Mouse (Mus musculus): Measurements from ENCODE around the gene Rnf13. TPM values are rescaled to one million over a fixed set of nuclear protein-coding genes. Genes with fewer than 3 reads are reported as not detected.

Gene Rnf13
- 41.4 and 47.2 TPM in 2 replicates for polyA plus RNA-seq (2011; ENCODE audit: insufficient read depth, insufficient read length, low read depth, missing spikeins)

DNA sequence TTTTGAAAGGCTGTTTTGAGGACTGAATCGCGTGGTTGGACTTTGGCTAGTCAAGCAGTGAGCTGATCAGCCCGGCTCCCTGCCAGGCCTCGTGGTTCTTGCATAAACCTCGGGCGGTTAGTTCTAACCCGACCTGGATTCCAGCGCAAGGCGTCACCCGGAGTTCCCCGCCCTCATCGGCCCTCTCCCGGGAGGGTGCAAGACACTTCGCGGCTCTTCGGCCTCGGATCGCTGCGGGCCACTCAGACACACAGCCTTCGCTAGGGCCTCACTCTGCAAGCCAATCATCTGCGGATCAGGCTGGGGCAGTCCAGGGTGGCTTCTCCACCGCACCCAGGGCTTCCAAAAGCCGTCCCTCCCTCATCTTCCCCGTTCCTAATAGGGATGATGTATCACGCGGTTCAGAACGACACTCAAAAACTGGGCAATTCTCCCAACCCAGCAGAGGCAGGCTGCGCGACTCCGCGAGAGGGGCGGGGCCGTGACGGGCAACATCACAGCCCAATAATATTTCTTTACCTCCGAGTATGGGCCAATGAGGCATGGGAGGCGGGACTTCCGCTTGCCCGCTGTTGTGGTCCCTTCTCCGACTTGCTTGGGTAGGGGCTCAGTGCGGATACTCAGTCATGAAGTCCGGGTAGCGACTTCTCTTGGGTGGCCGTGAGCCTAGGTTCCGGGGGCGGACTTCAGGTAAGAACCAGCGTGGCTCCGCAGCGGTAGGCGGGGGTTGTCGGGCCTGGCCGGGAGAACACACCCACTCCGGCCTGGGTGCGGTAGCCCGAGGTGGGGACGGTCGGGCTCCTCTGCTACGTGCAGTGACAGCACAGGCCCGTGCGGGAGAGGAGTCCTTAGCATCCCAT, at the start of gene Rnf13:
TSS of gene Rnf13 (plus strand) at position 552 of the 860 bp plus-strand sequence.
- Histone ChIP-seq H3K9ac (ENCODE audit: low read depth, poor library complexity, severe bottlenecking) (peak within 1 kb of the TSS; percentile 77), H3K4me1 (ENCODE audit: control insufficient read depth, insufficient read depth, low read length) (peaks cover 3% of the 10 kb centered on the region), H3K4me3 (ENCODE audit: low read depth, low read length) (peak within 1 kb of the TSS; percentile 91), H3K27ac (ENCODE audit: insufficient read depth, low read length) (peak within 1 kb of the TSS; percentile 98), H3K36me3 (ENCODE audit: control insufficient read depth, insufficient read depth, low read length, poor library complexity, severe bottlenecking) (no peaks in the 10 kb centered on the region), H3K27me3 (ENCODE audit: control insufficient read depth, insufficient read depth, low read length, poor library complexity, severe bottlenecking) (no peaks in the 10 kb centered on the region), H3K9me3 (replicated peaks; ENCODE audit: control insufficient read depth, insufficient read depth, low read length, poor library complexity, severe bottlenecking) (no peaks in the 10 kb centered on the region)
- no peak for TF ChIP-seq CTCF (IDR thresholded peaks at IDR 0.05; ENCODE audit: low read depth, low read length)
- TF ChIP-seq EP300 (IDR thresholded peaks at IDR 0.05; ENCODE audit: insufficient read depth, low read depth, low read length) = 0 out of 2 replicates have a peak, but pooled peaks have one; percentile 39
- TF ChIP-seq POLR2A (IDR thresholded peaks at IDR 0.05; ENCODE audit: insufficient read depth, low read length) = peak; percentile 36

DNA sequence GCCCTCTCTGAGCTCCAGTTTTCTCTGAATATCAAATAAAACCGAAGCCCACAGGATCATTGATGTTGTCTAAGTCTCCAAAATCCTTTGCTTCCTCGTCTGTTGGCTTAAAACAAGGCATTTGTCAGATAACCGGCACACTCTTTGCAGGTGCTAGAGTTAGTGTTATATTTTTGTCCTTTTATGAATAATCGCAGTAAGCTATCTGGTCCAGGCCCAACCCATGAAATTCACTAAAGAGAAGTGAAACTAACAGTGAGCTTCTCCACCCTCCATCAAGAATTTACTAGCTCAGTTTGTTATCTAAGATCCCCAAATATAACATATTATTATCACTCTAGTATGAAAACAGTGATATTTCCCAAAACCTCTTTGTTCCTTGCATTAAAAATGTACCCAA, 44.1 kb upstream of the Rnf13 start:
- Histone ChIP-seq H3K4me3 (ENCODE audit: low read depth, low read length) (no peak overlapping the region), H3K27ac (ENCODE audit: insufficient read depth, low read length) (no peak overlapping the region), H3K9me3 (replicated peaks; ENCODE audit: control insufficient read depth, insufficient read depth, low read length, poor library complexity, severe bottlenecking) (peaks cover 3% of the 10 kb centered on the region), H3K27me3 (ENCODE audit: control insufficient read depth, insufficient read depth, low read length, poor library complexity, severe bottlenecking) (no peaks in the 10 kb centered on the region), H3K4me1 (ENCODE audit: control insufficient read depth, insufficient read depth, low read length) (no peaks in the 10 kb centered on the region), H3K9ac (ENCODE audit: low read depth, poor library complexity, severe bottlenecking) (no peak overlapping the region), H3K36me3 (ENCODE audit: control insufficient read depth, insufficient read depth, low read length, poor library complexity, severe bottlenecking) (no peaks in the 10 kb centered on the region)
- TF ChIP-seq CTCF (IDR thresholded peaks at IDR 0.05; ENCODE audit: low read depth, low read length) (no peak), POLR2A (IDR thresholded peaks at IDR 0.05; ENCODE audit: insufficient read depth, low read length) (no peak), EP300 (IDR thresholded peaks at IDR 0.05; ENCODE audit: insufficient read depth, low read depth, low read length) (no peak)

DNA sequence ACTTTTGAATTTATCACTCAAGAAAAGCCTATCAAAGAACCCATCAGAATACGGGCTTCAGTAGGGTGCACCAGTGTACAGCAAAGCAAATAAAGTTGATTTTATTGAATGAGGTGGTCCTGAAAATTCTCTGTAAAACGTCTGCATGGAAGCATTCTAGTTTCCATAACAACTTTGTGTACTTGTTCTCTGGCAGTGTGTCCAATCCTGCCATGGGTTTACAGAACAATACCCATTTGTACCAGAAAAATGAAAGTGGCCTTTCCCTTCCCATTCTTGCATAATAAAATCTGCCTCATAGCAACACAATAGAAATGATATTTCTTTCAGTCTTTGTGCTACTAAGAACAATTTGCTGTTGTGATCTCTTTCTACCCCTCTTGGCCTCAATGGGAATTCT, 43.1 kb upstream of the Rnf13 start, which contains the start of gene Ankub1:
TSS of gene Ankub1 (minus strand) at position 81 of the 400 bp plus-strand sequence.
- no peak within 1 kb of the TSS for H3K27ac ChIP-seq (ENCODE audit: insufficient read depth, low read length)
- H3K9ac ChIP-seq (ENCODE audit: low read depth, poor library complexity, severe bottlenecking) = no peak within 1 kb of the TSS
- H3K36me3 ChIP-seq (ENCODE audit: control insufficient read depth, insufficient read depth, low read length, poor library complexity, severe bottlenecking) = no peaks in the 10 kb centered on the region
- TF ChIP-seq POLR2A (IDR thresholded peaks at IDR 0.05; ENCODE audit: insufficient read depth, low read length) = no peak
- TF ChIP-seq CTCF (IDR thresholded peaks at IDR 0.05; ENCODE audit: low read depth, low read length) = no peak
- TF ChIP-seq EP300 (IDR thresholded peaks at IDR 0.05; ENCODE audit: insufficient read depth, low read depth, low read length) = no peak
- H3K4me1 ChIP-seq (ENCODE audit: control insufficient read depth, insufficient read depth, low read length) = no peaks in the 10 kb centered on the region
- H3K27me3 ChIP-seq (ENCODE audit: control insufficient read depth, insufficient read depth, low read length, poor library complexity, severe bottlenecking) = peaks cover 2% of the 10 kb centered on the region; the same call in 1 of the 2 replicates
- no peak within 1 kb of the TSS for H3K4me3 ChIP-seq (ENCODE audit: low read depth, low read length)
- H3K9me3 ChIP-seq (replicated peaks; ENCODE audit: control insufficient read depth, insufficient read depth, low read length, poor library complexity, severe bottlenecking) = peaks cover 2% of the 10 kb centered on the region

DNA sequence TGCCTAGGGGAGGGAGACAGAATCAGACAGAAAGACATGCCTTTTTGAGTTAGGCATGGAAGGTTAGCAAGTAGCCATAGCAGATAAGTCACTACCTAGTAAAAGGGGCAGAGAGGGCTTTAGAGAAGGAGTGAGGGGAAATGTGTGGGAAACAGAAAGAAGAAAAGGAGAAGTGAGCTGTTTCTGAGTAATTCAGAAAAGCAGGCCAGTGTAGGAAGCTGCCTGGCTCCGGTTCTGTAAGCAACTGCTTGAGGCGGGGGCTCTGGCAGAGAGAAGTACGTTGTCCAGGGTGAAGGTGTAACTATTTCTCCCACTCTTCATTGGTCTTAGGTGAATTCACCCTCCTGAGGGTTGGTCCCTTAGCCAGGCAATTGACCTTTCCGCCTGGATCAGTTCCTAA, 39.6 kb upstream of the Rnf13 start:
- no peak overlapping the region for H3K4me3 ChIP-seq (ENCODE audit: low read depth, low read length)
- TF ChIP-seq CTCF (IDR thresholded peaks at IDR 0.05; ENCODE audit: low read depth, low read length) = no peak
- no peak for TF ChIP-seq EP300 (IDR thresholded peaks at IDR 0.05; ENCODE audit: insufficient read depth, low read depth, low read length)
- no peak for TF ChIP-seq POLR2A (IDR thresholded peaks at IDR 0.05; ENCODE audit: insufficient read depth, low read length)
- peaks cover 2% of the 10 kb centered on the region; the same call in 1 of the 2 replicates for H3K27me3 ChIP-seq (ENCODE audit: control insufficient read depth, insufficient read depth, low read length, poor library complexity, severe bottlenecking)
- H3K27ac ChIP-seq (ENCODE audit: insufficient read depth, low read length) = no peak overlapping the region
- H3K9me3 ChIP-seq (replicated peaks; ENCODE audit: control insufficient read depth, insufficient read depth, low read length, poor library complexity, severe bottlenecking) = no peaks in the 10 kb centered on the region
- no peak overlapping the region for H3K9ac ChIP-seq (ENCODE audit: low read depth, poor library complexity, severe bottlenecking)
- no peaks in the 10 kb centered on the region for H3K36me3 ChIP-seq (ENCODE audit: control insufficient read depth, insufficient read depth, low read length, poor library complexity, severe bottlenecking)
- H3K4me1 ChIP-seq (ENCODE audit: control insufficient read depth, insufficient read depth, low read length) = no peaks in the 10 kb centered on the region

DNA sequence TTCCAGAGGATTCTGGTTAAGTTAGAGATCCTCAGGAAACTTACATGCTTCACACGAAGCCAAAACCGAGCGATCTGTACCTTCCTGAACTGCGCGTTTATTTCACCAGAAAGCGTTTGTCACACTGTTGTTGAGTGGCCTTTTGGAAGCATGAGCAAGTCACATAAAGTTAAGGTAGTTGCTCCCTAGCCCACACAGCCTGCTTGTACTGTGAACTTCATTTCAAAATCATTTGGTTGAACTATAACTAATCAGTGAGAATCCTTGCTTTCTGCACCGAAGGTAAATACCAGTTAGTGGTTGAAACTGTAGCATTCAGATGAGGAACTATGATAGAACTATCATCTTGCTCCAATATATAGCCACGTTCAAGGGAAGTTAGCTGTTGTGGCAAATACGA, 39.1 kb upstream of the Rnf13 start:
- TF ChIP-seq POLR2A (IDR thresholded peaks at IDR 0.05; ENCODE audit: insufficient read depth, low read length) (no peak), EP300 (IDR thresholded peaks at IDR 0.05; ENCODE audit: insufficient read depth, low read depth, low read length) (no peak), CTCF (IDR thresholded peaks at IDR 0.05; ENCODE audit: low read depth, low read length) (no peak)
- Histone ChIP-seq H3K4me3 (ENCODE audit: low read depth, low read length) (no peak overlapping the region), H3K9me3 (replicated peaks; ENCODE audit: control insufficient read depth, insufficient read depth, low read length, poor library complexity, severe bottlenecking) (no peaks in the 10 kb centered on the region), H3K27me3 (ENCODE audit: control insufficient read depth, insufficient read depth, low read length, poor library complexity, severe bottlenecking) (peaks cover 2% of the 10 kb centered on the region; the same call in 1 of the 2 replicates), H3K27ac (ENCODE audit: insufficient read depth, low read length) (no peak overlapping the region), H3K36me3 (ENCODE audit: control insufficient read depth, insufficient read depth, low read length, poor library complexity, severe bottlenecking) (no peaks in the 10 kb centered on the region), H3K9ac (ENCODE audit: low read depth, poor library complexity, severe bottlenecking) (no peak overlapping the region), H3K4me1 (ENCODE audit: control insufficient read depth, insufficient read depth, low read length) (no peaks in the 10 kb centered on the region)

DNA sequence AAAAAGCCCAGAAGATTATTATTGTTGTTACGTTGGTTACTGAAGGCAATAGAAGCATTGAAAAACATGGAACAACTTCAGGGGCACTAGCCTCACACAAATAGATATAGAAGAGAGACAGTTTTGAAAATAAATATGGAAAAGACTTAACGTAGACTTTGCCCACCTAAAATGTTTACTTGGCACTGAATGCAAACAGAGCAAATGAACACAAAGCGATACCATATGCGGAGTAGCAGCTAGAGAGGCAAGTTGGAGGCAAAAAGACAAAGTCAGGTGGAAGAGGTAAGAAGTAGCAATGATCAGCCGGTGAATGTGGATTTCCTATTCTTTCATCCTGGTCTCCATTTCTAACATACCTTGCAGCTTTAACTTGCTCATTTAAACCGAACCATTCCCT, 21.7 kb upstream of the Rnf13 start:
- no peak for TF ChIP-seq CTCF (IDR thresholded peaks at IDR 0.05; ENCODE audit: low read depth, low read length)
- TF ChIP-seq POLR2A (IDR thresholded peaks at IDR 0.05; ENCODE audit: insufficient read depth, low read length) = no peak
- TF ChIP-seq EP300 (IDR thresholded peaks at IDR 0.05; ENCODE audit: insufficient read depth, low read depth, low read length) = no peak
- no peak overlapping the region for H3K27ac ChIP-seq (ENCODE audit: insufficient read depth, low read length)
- no peaks in the 10 kb centered on the region for H3K27me3 ChIP-seq (ENCODE audit: control insufficient read depth, insufficient read depth, low read length, poor library complexity, severe bottlenecking)
- H3K9ac ChIP-seq (ENCODE audit: low read depth, poor library complexity, severe bottlenecking) = no peak overlapping the region
- H3K4me1 ChIP-seq (ENCODE audit: control insufficient read depth, insufficient read depth, low read length) = peaks cover 4% of the 10 kb centered on the region
- H3K4me3 ChIP-seq (ENCODE audit: low read depth, low read length) = no peak overlapping the region
- no peaks in the 10 kb centered on the region for H3K9me3 ChIP-seq (replicated peaks; ENCODE audit: control insufficient read depth, insufficient read depth, low read length, poor library complexity, severe bottlenecking)
- H3K36me3 ChIP-seq (ENCODE audit: control insufficient read depth, insufficient read depth, low read length, poor library complexity, severe bottlenecking) = no peaks in the 10 kb centered on the region

Measured in ES-Bruce4 (cell line).